Mouse (Mus musculus): ENCODE results near the gene Siae. TPM values are rescaled to one million over a fixed set of nuclear protein-coding genes. Genes with fewer than 3 reads are reported as not detected.

The Siae gene
- 10 to 100 TPM; 10.9 to 12.0 TPM for total RNA-seq (2021)
- long read RNA-seq, full-length matches to known transcripts, result 5 of 8 reads
- long read RNA-seq, partial matches to known transcripts, result 1 of 8 reads
- long read RNA-seq, other reads (novel, unspliced or antisense), result 2 of 8 reads

DNA sequence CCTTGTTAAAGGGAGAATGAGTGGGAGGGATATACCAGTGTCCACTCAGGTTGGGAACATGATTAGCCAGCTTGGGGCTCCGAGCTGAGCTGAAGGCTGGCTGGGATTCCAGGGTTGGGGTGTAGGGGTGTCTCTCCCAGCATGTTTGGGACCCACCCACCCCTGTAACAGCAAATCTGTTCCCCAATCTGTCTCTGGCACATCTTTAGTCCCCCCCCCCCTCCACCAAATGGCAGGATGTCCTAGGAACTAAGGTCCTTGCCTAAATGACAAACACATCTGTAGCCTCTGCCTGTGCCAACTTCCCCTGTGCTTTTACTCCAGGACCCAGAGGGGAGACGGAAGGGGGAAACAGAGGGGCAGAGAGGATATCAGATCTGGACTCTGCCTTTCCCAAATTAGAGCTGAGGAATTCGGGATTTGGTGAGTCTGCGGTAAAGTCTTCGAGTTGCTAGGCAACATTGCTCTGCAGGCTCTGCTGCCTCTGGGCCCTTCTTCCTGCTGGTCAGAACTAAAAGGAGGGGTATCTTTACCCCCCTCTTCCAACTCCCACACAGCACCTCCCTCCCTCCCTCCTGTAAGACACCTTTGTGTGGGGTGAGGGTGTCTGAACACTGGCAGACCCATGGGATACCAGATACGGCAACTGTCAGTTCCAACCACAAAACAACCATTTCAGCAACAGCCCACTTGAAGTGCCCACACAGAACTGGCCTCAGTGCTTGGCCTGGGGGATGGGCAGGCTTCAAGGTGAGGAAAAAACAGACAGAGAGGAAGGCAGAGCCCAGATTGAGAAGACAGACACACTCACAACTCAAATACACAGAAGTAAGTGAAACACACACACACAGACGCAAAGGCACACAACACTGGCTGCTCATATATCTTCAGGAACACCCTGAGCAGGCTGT, at the start of gene Siae:
Gene Siae (plus strand): TSS at position 861 of the 911 bp plus-strand sequence.
- DNase-seq (ENCODE audit: low spot score in 2 of 2), result no peak

DNA sequence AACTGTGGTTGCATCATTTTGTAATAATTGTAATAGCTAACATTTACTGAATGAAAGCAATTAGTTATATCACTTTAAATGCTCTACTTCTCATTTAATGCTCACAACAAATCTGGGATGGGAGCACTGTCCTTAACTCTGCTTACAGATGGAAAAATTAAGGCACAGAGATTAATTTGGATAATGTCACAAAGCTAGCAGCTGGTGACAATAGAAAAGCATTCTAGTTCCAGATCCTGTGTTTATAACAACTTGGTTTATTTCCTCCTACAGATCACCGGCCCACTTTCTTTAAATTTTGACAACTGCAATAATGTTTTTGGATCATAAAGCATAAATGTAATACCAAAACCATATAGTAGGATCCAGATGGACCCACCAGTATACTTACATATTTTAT, 49.5 kb upstream of the Siae start:
- no peak for DNase-seq (ENCODE audit: low spot score in 2 of 2)

DNA sequence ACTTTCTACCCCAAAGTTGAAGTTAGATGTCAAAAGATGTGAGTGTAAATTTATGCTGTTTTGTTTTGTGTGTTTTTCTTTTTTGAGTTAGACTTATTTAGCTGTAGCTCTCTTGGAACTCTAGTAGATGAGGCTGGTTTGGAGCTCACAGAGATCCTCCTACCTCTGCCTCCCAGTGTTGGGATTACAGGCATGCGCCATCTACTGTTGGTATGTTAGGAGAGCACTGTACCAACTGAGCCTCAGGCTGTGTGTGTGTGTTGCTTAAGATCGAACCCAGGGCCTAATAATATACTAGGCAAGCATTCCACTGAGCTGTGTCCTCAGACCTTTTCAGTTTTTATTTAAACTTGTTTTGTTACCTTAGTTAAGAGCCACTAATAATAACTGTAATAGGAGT, 43.4 kb upstream of the Siae start:
- DNase-seq (ENCODE audit: low spot score in 2 of 2), result no peak

DNA sequence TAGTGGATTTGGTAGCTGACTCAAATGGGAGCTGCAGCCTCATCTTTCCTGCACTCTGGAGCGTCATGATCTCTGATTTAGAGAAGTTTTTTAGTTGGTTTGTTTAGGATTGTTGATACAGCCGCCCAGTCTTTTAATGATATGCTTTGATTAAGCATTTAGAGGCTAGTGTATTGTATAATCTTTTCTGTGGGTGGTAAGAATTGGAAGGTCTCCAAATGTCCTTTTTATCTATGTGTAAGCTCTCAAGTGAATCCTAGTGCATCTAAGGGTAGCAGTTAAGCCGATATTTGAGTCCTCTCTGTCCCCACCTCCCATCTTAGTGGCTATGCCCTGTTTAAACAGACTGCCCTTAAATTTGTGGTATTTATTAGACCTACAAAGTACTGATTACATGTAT, 41.0 kb upstream of the Siae start:
- DNase-seq (ENCODE audit: low spot score in 2 of 2), result no peak

DNA sequence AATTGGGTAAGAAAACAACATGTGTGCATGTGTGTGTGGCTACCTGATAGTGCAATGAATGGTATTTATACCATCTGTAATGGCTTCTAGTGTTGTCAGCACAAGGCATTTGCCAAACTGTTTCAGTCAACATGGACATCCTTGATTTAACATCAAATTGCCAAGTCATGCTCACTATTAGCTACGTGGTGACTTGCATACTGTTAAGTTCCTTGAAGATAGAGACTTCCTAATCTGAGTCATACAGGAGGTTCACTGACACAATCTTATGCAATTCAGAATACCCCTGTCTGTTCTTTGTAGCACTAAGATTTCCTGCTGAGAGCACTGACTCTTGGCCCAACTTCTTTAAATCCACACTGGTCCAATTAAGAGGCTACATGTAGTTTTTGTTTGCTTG, 38.0 kb upstream of the Siae start:
- no peak for DNase-seq (ENCODE audit: low spot score in 2 of 2)

DNA sequence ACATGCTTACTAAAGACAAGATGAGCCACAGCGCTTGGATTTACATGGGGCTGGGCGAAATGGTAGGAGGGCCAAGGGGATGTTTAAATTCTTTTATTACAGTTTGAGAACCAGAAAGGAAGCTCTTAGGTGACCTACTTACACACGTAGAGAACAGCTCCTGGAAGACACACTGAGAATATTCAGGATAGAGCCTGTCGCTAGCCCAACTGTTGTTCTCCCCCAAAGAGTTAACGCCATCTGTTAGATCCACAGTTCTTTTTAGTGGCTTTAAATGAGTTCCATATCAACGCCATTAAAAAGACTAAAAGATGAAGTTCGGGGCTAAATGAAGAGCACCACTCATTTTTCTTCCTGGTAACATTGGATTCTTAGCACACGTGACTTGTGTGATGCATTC, 36.5 kb upstream of the Siae start:
- DNase-seq (ENCODE audit: low spot score in 2 of 2), result no peak

DNA sequence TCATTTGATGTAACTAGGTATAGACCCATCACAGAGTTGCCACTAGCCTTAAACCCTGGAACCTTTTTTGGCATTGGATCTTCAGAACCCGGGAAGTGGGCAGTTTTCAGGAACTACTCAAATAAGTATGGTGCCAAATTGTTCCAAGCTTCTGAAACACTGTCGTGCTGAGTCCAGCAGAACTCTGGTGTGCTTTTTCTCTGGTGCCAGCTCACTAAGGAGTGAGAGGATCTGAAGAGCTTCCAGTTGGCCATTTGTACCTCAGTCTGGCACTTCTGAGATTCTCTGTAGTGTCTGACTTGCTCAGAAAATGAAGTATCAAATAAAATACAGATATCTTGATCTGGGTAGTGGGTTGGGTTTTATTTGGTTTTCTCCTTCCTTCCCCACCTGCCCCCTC, 35.5 kb upstream of the Siae start:
- no peak for DNase-seq (ENCODE audit: low spot score in 2 of 2)

DNA sequence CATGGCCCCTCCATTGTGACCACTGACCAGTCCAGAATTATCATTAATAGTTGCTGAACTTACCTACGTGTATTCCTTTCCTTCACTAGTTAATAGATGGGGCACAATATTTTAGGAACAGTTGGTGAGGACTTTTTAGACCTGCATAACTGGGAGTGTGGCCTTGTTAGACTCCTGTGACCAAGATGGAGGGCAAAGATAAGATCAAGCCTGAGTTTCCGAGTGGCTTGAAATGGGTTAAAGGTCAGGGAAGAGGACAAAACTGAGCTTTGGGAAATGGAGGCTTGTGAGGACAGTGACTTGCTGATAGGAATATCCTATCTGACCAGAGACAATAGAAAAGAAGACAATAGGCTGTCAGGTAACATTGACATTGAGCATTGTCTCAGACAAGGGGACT, 30.0 kb upstream of the Siae start:
- no peak for DNase-seq (ENCODE audit: low spot score in 2 of 2)

DNA sequence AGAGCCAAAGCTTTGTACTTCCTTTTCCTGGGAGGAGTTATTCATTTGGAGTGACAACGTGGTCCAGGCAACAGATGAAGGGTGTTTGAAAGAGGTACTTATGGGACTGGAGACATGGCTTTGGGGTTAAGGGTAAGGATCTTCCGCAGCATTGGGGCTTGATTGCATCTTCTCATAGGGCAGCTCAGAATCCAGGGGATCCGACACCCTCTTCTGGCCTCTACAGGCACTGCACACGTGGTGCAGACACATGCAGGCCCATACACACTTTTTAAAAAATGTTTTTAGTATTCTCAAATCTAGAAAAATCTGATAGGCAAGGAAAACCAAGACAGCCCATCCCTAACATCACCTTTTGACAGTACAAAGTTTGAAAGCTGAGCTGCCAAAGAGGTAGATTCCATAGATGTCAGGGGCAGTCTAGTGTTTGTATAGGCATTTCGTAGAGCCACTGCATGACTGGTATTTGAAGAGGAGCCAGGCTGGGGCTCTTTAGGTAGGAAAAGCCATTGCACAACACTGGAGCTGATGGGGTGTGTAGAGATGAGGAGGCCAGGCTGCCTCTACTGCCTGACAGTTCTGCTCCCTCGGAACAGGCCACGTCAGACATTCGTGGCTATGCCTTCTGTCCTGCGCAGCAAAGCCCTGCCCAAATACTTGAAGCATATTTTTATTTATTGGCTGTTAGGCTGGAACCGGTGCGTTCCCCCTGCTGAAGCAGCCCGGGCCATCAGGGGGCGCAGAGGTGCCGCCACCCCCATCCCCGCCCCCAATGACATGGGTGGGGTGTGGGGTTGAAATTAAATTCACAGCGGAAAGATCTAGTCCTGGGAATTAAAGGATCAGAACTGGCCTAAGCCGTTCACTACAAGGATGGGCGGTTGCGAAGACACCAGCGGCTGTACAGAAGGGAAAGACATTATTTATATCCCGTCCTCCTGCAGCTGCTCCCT, 28.8 kb upstream of the Siae start:
- DNase-seq (ENCODE audit: low spot score in 2 of 2), result no peak

DNA sequence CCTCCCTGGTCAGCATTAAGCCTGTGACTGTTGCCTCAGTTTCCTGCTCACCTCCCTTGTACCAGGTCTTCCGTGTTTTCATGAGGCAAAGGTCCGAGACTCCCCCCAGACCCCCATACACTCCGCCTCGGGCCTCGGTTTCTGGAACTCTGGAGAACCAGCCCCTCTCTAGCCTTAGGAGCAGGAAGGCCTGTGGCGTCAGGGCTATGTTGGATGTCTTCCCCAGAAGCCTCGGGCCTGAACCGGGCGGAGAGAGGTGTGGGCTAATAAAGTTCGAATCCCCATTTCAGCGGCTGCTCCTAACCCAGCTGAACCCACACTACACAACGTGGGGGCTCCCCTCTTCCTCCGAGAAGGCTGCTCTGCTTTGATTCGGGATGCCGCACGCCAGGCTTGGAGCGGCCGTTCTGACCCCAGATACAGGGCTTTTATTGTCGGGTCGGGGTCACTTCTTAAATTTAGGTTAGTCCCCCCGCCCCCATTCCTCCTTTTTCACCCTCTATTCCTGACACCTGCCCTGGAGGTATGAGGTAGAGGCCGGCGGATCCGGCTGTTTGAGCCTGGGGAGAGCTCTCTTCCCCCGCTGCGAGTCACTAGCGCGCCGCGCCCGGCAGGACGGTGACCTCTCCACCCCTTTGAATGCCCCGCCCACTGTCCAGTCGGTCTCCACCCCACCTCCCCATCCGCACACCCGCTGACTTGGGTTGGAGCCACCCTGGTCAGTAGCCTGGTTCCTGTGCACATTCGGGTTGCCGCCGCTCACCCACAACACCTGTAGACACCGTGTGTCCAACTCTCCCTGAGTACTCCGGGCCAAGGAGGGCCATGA, 27.9 kb upstream of the Siae start, which contains the start of gene Esam:
Gene Esam (plus strand): TSS at position 683 of the 829 bp plus-strand sequence.
- no peak for DNase-seq (ENCODE audit: low spot score in 2 of 2)

DNA sequence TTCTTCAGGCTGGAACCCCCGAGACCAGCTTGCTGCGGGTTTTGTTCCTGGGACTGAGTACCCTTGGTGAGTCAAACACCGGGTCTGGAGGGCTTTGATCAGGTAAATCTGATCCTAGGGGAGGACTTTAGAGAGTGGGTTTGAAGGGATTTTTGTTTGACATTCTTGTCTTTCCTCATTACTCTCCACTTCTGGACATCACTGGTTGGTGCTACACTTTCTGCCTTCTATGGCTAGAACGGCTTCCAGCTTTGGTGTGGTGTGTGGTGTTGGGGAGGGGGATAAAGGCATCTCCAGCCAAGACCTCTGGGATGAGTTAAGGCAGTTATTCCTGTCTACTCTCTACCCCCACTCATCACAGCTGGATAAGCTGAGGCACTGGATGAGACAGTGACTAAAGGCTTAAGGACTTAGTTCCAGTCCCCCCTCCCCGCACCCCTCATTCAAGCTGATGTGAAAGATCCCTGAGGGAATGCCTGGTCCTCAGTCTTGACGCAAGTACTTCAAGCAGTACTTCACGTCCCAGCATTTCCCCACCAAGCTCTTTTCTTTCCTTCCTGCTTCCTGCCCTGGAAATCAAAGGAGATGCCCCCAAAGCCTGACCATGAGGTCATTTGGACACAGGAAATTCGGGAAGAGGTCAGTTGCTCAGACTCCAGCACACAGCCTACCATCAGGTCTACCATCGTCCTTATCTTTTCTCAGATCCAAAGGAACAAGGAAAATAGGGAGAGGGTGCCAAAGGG, 27.1 kb upstream of the Siae start:
- no peak for DNase-seq (ENCODE audit: low spot score in 2 of 2)

DNA sequence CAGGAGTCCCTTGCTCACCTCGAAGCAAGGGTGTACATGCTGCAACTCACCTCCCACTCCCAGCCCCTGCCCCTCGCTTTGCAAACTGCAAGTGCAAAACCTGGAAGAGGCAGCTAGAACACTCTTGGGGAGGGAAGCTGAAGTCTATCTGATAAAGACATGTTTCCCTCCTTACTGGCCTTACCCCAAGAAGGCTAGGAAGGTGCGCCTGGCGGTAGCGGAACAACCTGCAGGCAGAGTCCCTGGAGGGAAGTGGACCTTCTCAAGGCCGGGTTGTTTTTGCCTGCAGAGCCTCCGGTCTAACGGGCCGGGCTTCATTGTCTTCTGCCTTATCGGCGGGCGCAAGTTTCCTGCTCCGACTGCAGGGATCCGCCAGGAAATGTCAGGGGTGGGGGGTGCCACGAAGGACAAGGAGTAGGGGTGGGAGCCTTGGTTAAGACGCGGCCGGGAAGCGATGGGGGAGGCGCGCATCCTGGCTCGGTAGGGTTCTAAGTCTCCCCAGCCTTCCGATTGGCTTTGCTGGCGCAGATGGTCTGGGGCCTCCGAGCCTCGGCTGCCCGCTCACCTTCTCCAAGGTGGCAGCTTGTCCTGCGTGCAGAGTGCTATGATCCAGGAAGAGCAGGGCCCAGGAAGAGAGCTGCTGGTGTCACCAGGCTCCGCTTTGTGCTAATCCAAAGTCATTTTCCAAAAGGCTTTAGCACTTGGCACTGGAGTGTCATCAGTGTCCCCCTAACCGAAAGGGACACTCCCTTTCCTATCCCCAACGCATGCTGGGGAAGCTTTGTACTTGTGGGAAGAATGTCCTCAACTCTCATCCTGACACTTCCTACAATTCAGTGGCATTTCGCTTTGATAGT, 25.2 kb upstream of the Siae start:
- DNase-seq (ENCODE audit: low spot score in 2 of 2), result no peak

DNA sequence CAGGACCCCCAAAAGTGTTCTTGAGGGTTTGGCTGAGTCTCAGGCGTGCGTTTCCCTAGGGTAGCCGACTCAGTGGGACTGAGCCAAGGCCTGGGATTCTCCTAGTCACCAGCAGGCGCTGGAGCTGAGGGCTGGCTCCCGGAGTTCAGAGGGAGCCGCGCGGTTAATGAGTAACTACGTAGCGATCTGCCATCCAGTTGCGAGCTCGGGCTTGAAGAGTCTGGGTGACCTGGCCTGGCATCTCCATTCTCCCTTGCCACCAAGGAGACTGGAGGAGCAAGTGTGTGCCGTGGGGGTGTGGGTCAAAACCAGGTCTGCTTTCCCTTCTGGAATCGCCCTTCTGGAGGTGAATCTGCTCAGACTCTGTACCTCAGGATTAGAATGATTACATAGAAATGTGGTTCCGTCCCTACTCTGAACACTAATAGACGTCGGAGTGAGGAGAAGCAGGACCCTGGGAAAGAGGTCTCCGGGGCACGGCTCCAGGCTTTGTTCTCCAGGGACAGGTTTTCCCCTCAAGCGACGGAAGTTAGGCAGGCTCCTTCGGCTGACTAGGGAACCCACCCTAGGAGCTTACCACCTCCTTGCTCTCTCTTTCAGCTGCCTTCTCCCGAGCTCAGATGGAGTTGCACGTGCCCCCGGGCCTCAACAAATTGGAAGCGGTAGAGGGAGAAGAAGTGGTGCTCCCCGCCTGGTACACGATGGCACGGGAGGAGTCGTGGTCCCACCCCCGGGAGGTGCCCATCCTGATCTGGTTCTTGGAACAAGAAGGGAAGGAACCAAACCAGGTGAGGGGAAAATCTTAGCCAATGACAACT, 24.4 kb upstream of the Siae start:
- DNase-seq (ENCODE audit: low spot score in 2 of 2), result peak; percentile 55 to 59

DNA sequence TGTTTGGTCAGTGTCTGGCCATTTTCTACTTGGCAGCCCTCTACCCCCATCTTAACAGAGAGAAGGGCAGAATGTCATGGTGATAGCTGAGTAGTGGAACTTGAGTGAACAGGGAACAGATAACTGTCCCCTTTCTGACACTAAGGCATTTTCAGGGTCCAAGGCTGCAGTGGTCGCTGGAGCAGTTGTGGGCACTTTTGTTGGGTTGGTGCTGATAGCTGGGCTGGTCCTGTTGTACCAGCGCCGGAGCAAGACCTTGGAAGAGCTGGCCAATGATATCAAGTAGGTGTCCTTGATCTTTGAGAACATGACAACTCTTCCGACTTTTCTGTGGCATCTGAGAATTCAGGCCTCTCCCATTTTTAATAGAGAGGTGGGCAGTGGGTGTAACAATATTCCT, 18.6 kb upstream of the Siae start:
- no peak for DNase-seq (ENCODE audit: low spot score in 2 of 2)

DNA sequence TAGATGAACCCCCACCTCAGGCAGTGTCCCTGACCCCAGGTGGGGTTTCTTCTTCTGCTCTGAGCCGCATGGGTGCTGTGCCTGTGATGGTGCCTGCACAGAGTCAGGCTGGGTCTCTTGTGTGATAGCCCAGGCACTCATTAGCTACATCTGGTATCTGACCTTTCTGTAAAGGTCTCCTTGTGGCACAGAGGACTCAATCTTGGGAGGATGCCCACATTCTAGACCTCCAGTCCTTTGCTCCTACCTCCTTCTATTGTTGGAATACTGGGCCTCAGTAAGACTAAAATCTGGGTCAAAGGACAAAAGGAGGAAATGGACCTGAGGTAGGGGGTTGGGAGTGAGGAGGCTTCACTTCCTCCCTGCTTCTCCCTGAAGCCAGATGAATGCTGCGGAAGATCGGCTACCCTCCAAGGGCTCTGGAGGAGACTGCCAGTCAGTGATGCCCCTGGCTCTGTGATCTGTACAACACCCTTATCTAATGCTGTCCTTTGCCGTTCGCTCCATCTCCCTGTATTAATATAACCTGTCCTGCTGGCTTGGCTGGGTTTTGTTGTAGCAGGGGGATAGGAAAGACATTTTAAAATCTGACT, 17.7 kb upstream of the Siae start:
- DNase-seq (ENCODE audit: low spot score in 2 of 2), result no peak

DNA sequence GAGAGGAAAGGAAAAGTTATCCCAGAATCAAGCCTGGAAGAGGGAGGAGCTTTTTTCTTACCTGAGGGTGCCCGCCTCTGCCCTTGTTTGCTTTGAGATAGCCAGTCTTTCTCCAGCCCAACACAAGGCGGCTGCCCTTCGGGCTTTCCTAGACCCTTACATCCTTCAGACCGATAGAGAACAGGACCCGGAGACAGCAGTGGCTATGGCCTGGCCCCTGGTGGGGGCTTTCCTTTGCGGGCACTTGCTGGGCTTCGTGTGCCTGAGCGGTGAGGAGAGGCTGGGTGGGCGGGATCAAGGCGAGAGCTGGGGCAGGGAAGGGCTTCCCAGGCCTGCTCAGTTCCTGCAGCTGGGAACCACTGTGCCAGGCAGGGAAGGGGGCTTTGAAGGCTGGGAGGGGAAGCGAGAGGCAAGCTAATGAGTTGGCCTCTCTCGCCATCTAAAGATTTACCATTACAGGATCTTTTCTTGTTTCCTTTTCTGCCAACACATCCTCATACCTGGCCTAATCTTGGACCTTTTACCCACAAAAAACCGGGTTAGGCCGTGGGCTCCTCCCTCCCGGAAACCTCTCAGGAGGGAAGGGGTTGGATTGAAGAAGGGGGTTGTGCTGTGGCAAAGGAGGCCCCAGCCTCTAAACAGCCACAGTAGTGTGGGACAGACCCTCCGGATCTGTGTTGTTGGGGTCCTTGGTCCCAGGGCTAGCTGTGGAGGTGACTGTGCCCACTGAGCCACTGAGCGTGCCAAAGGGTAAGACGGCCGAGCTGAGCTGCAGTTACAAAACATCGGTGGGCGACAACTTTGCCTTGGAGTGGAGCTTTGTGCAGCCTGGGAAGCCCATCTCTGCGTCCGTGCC, 16.1 kb upstream of the Siae start, which contains the start of gene Vsig2:
Gene Vsig2 (plus strand): TSS at position 86 of the 856 bp plus-strand sequence.
- DNase-seq (ENCODE audit: low spot score in 2 of 2), result peak in 1 of 2 experiments; percentile 28

DNA sequence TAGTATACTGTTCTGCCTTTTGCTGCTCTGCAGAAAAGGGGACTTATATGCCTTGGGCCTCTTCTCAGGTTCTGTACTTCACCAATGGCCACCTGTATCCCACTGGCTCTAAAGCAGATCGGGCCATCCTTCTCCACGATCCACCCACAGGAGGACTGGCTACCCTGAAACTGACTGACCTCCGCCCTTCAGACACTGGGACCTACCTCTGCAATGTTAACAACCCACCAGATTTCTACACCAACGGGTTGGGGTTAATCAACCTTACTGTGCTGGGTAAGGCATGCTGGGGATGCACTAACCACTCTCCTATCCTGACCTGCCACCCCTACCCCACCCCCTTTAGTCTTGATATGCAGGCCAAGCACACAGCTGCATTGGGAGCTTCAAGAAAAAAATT, 15.3 kb upstream of the Siae start:
- DNase-seq (ENCODE audit: low spot score in 2 of 2), result peak in 1 of 2 experiments; percentile 15
